Mouse (Mus musculus) thymus, postnatal 14 days (tissue): ENCODE results near the gene Rptor.
"Not testable (repeated sequence)": the region's sequence is repeated elsewhere in the genome, so short reads cannot be mapped to it uniquely, and the experiment has no call there.

Experiments
- DNase-seq: peaks from one replicate; pipeline ENCODE4 v3.0.0; 2021

Rptor gene

DNA sequence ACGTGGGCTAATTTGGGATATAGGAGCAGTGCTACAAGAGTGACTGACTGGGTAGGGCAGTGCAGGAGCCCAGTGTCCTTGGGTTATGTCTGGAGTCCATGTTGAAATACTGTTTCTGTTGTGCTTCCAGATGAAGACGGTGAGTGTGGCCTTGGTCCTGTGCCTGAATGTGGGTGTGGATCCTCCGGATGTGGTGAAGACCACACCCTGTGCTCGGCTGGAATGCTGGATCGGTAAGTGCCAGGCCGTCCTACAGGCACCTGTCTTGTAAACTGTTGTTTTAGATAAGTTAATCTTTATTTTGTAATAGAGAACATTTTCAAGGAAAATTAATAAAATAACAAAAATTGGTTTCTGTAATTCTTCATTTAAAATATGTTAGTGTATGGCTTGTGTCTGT is 54.8 kb downstream of the Rptor start:
- DNase-seq = no peak

DNA sequence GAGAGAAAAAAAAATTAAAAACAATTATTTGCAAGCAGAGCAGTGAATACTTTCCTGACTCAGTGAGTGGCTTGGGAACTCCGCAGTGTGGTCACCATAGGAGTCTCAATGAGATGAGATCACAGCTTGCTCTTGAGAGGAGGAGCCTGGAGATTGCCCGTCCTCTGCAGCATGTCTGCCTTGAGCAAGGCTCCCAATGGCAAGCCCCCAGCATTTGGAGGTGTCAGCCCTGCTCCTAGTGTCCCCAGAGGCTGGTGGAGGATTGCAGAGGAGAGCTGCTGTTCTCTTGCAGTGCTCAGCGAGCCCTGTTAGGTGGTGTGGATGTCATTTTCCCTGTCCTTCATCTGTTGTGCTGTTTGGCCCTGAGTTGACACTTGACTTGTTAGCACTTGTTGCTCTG is 56.6 kb downstream of the Rptor start:
- DNase-seq = no peak

DNA sequence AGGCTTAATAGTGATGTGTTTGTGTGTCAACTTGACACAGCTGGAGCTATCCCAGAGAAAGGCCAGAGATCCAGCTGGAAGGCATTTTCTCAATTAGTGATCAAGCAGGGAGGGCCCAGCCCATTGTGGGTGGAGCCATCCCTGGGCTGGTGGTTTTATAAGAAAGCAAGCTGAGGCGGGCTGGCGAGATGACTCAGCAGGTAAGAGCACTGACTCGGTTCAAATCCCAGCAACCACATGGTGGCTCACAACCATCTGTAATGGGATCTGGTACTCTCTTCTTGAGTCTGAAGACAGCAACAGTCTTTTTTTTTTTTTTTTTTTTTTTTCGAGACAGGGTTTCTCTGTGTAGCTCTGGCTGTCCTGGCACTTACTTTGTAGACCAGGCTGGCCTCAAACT is 58.8 kb downstream of the Rptor start:
- DNase-seq = not testable (repeated sequence)

- DNase-seq = no peak
Observed at GRCm38 (mm10) chr11:119663876-119664275, 61.2 kb downstream of the Rptor start.

GRCm38 (mm10) chr11:119664678-119665307 is 62.1 kb downstream of the Rptor start:
- no peak for DNase-seq

DNA sequence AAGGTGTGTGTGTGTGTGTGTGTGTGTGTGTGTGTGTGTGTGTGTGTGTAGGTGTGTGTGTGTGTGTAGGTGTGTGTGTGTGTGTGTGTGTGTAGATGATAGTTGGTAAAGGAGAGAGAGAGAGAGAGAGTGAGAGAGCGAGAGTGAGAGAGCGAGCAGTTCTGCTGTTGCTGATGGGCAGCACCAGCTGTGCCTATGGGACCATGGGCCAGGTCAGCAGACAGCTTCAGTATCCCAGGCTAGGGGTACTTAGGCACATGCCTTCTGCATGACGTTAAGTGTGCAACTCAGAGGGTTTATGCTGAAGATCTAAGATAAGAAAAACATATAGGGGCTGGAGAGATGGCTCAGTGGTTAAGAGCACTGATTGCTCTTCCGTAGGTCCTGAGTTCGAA is 62.6 kb downstream of the Rptor start:
- DNase-seq = no peak

- DNase-seq = no peak
Observed at GRCm38 (mm10) chr11:119666567-119667108, 63.9 kb downstream of the Rptor start.

GRCm38 (mm10) chr11:119670690-119671666 is 68.3 kb downstream of the Rptor start:
- DNase-seq = peak; percentile 73

GRCm38 (mm10) chr11:119672041-119672440 is 69.3 kb downstream of the Rptor start:
- DNase-seq = no peak

DNA sequence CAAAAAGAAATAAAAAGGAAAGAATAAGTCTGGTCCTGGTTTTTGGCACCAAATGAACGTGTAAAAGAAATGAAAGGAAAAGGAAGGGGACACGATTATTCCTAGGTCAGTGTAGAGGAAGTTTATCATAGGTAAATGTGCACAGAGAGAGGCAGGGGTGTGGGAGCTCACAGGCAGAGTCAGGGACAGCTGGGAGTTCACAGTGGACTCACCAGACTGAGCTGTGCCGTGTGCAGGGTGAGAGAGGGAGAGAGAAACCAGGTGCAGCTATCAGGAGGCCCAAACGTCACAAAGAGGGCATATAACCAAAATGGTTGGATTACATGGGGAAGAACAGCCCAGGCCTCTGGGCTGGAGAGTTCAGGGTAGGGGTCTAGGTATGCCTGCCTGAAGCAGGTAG is 70.1 kb downstream of the Rptor start:
- DNase-seq = peak; percentile 12

GRCm38 (mm10) chr11:119674835-119675234 is 72.1 kb downstream of the Rptor start:
- no peak for DNase-seq

GRCm38 (mm10) chr11:119675546-119675945 is 72.8 kb downstream of the Rptor start:
- DNase-seq = no peak

GRCm38 (mm10) chr11:119676751-119677411 is 74.2 kb downstream of the Rptor start:
- no peak for DNase-seq

- peak; percentile 18 for DNase-seq
Observed at GRCm38 (mm10) chr11:119678427-119678826, 75.7 kb downstream of the Rptor start.

DNA sequence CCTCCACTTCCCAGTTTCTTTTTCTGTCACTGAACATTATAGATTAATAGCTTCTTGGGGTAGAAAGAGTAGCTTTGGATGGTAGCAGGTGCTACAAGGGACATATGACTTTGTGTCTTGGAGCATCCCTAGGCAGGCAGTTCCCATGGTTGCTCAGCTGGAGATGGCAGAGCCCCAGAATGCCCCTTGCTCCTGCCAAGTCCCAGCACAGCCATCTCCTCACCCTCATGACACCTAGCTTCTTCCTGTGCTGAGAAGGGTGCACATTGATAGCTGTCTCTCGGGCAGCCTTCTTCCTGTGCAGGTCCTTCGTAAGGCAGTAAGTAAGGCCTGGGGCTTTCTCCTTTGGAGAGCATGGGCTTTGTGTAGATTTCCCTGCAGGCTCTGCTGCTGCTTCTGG is 78.0 kb downstream of the Rptor start:
- DNase-seq = peak; percentile 49

GRCm38 (mm10) chr11:119682285-119682684 is 79.6 kb downstream of the Rptor start:
- DNase-seq = peak; percentile 44

DNA sequence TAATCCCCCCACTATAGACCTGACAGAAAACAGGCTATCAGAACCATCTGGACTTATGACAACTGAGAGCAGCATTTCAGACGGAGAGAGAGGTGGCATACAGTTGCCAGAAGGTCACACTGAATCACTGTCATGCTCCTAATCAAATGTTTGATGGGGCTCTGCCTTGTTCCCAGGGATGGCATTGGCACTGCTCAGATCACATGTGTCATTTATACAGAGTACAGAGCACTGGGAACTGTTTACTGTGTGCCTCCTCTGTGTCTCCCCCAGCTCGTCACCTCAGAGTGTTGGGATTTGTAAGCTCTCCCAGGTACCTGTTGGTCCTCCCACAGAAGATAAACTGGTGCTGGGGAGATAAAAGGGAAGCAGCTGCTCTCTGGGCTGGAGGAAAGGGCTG is 81.1 kb downstream of the Rptor start:
- DNase-seq = no peak

- DNase-seq = no peak
Observed at GRCm38 (mm10) chr11:119685477-119685876, 82.8 kb downstream of the Rptor start.

DNA sequence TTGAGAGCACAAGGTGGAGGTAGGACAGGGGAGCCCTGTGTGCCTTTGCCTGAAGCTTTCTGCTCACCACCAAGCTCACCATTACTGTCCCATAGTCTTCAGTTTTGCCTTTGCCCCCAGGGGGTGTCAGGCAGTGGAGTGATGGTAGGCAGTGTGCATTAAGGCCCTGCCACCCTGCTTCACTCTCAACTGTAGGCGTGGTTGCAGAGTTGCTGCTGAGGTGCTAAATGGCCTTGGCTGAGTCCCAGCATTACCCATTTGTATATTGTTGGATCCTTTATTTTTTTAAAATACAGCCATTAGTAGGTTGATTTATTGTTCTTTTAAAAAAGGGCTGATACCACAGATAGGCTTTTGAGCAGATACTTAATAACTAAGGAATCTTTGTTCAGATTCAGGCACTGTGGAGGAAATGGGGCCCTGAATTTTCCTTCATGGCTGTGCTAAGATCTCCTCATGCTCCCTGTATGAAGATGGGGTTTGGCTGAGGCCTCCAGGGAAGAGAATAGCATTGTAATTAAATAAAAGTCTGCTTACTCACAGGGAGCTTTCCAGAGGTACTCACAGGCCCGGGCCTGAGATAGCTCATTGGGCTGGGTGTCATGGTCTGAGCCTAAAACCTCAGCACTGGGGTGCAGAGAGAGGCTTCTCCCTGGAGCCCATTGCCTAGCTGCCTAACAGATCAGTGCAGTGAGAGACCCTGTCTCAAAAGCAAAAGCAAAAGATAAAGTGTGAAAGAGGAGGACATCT is 83.4 kb downstream of the Rptor start:
- no peak for DNase-seq

GRCm38 (mm10) chr11:119687316-119687715 is 84.6 kb downstream of the Rptor start:
- no peak for DNase-seq

DNA sequence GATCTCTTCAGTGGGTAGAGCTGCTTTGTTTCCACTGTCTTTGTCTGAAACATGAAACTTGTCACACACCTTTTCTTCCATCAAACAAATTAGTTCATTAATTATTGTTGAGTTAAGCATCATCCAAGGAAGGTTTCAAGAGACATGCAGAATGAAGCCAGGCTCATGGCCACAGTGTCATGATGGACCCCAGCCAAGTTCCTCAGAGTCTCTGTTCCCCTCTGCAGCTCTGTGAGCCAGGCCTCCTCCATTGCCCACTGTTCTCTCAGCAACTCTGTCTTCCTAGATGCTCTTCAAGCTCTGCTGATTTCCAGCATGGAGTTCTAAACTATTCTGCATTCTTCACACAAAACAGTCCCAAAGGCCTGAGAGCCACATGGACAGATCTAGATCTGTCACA is 85.3 kb downstream of the Rptor start:
- DNase-seq = no peak

DNA sequence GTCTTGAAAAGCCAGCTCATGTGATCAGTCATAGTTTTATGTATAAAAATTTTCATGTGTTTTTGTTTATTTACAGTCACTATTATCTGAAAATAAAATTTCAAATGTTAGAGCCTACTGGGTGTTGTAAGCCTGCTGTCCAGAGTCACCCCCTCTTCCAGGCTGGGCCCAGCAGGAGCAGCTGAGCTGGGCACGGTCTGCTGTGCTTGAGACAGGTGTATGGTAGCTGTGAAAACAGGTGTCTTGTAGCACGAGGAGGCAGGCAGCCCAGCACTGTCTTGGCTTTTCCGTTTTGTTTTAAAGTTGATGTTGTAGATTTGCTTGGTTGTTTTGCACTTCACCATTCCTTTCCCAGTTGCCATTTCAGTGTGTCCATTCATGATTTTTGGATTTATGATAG is 87.2 kb downstream of the Rptor start:
- no peak for DNase-seq
